Comparison of ENCODE assay signal across 22 mouse cellular contexts in genomic region chr3:14897770-14898169, GRCm38 (mm10). TPM values are rescaled to one million over a fixed set of nuclear protein-coding genes. Genes with fewer than 3 reads are reported as not detected.
A peak's percentile ranks its signal among the peaks of the same experiment; 100 is the strongest.
DNase-seq lines count a peak whose midpoint lies in the region; ATAC-seq and TF ChIP-seq lines count a peak whose summit lies in the region.
"Had no signal": no experiment of that assay in that cellular context is flagged by ENCODE, and none has a peak within 500 bp of the region (broad histone marks: within the 10 kb centered on the region; RNA-seq: fewer than 3 reads in every experiment).

No protein-coding gene starts in this region.

- H3K27me3 ChIP-seq in kidney, embryonic 14.5 days (ENCODE audit: control insufficient read depth, insufficient read depth, low read length), result no peaks in the 10 kb centered on the region
- H3K27me3 ChIP-seq in midbrain, embryonic 11.5 days (ENCODE audit: control insufficient read depth, insufficient read depth, low read length), result no peaks in the 10 kb centered on the region
- no peaks in the 10 kb centered on the region for H3K27me3 ChIP-seq in midbrain, embryonic 13.5 days
- no peaks in the 10 kb centered on the region for H3K27me3 ChIP-seq in kidney, postnatal 0 days (ENCODE audit: insufficient read depth, low read length)
- no peaks in the 10 kb centered on the region for H3K27me3 ChIP-seq in liver, embryonic 12.5 days (replicated peaks)
- no peaks in the 10 kb centered on the region for H3K27me3 ChIP-seq in neural tube, embryonic 15.5 days (replicated peaks)
- H3K27me3 ChIP-seq: embryonic facial prominence, embryonic 13.5 days; forebrain, embryonic 12.5 days; hindbrain, embryonic 15.5 days; limb, embryonic 12.5 days; liver, embryonic 15.5 days; megakaryocyte, embryonic 14.5 days; Patski had no signal

- no peaks in the 10 kb centered on the region for H3K36me3 ChIP-seq in kidney, embryonic 14.5 days (ENCODE audit: control insufficient read depth, insufficient read depth, low read length)
- no peaks in the 10 kb centered on the region for H3K36me3 ChIP-seq in midbrain, embryonic 11.5 days (ENCODE audit: control insufficient read depth, insufficient read depth, low read length)
- H3K36me3 ChIP-seq in midbrain, embryonic 13.5 days, result no peaks in the 10 kb centered on the region
- H3K36me3 ChIP-seq in kidney, postnatal 0 days (ENCODE audit: insufficient read depth, low read length), result no peaks in the 10 kb centered on the region
- peaks cover 94% of the 10 kb centered on the region for H3K36me3 ChIP-seq in liver, embryonic 12.5 days
- no peaks in the 10 kb centered on the region for H3K36me3 ChIP-seq in neural tube, embryonic 15.5 days
- H3K36me3 ChIP-seq: embryonic facial prominence, embryonic 13.5 days; forebrain, embryonic 12.5 days; hindbrain, embryonic 15.5 days; limb, embryonic 12.5 days had no signal

- no peak for ATAC-seq in kidney, embryonic 14.5 days (ENCODE audit: low FRiP score, low TSS enrichment)
- ATAC-seq in midbrain, embryonic 11.5 days (ENCODE audit: low FRiP score), result no peak
- ATAC-seq in midbrain, embryonic 13.5 days, result no peak
- ATAC-seq in kidney, postnatal 0 days (replicated peaks; ENCODE audit: low FRiP score, low read depth), result no peak
- ATAC-seq in liver, embryonic 12.5 days, result no peak
- ATAC-seq in neural tube, embryonic 15.5 days (ENCODE audit: low FRiP score), result no peak
- ATAC-seq: Patski had no signal

- WGBS in kidney, embryonic 14.5 days, result 80% methylated on average over 6 of the region's 6 CpGs
- 52% methylated on average over 6 of the region's 6 CpGs for WGBS in midbrain, embryonic 11.5 days
- WGBS in midbrain, embryonic 13.5 days, result 59% methylated on average over 6 of the region's 6 CpGs
- WGBS in kidney, postnatal 0 days, result 66% methylated on average over 6 of the region's 6 CpGs
- 84% methylated on average over 6 of the region's 6 CpGs for WGBS in liver, embryonic 12.5 days (ENCODE audit: insufficient replicate concordance)
- 87% methylated on average over 6 of the region's 6 CpGs for WGBS in neural tube, embryonic 15.5 days

- no peak overlapping the region for H3K27ac ChIP-seq in kidney, embryonic 14.5 days (ENCODE audit: low read depth, low read length)
- no peak overlapping the region for H3K27ac ChIP-seq in midbrain, embryonic 11.5 days (ENCODE audit: low read depth, low read length)
- H3K27ac ChIP-seq in midbrain, embryonic 13.5 days, result no peak overlapping the region; the same call in 1 of the 2 replicates
- H3K27ac ChIP-seq in kidney, postnatal 0 days, result peak overlapping the region; percentile 31; the same call in 1 of the 2 replicates
- 0 out of 2 replicates have a peak overlapping the region, but pooled peaks have one; percentile 22 for H3K27ac ChIP-seq in liver, embryonic 12.5 days
- no peak overlapping the region for H3K27ac ChIP-seq in neural tube, embryonic 15.5 days (replicated peaks)
- H3K27ac ChIP-seq: embryonic facial prominence, embryonic 13.5 days; forebrain, embryonic 12.5 days; heart, embryonic 10.5 days; hindbrain, embryonic 15.5 days; limb, embryonic 12.5 days had no signal

- H3K4me2 ChIP-seq in kidney, embryonic 14.5 days (replicated peaks; ENCODE audit: low read depth, low read length), result no peak overlapping the region
- no peak overlapping the region for H3K4me2 ChIP-seq in midbrain, embryonic 11.5 days
- no peak overlapping the region for H3K4me2 ChIP-seq in midbrain, embryonic 13.5 days (replicated peaks)
- H3K4me2 ChIP-seq in kidney, postnatal 0 days (ENCODE audit: low read length), result no peak overlapping the region
- no peak overlapping the region for H3K4me2 ChIP-seq in liver, embryonic 12.5 days
- no peak overlapping the region for H3K4me2 ChIP-seq in neural tube, embryonic 15.5 days
- H3K4me2 ChIP-seq: embryonic facial prominence, embryonic 13.5 days; forebrain, embryonic 12.5 days; hindbrain, embryonic 15.5 days; limb, embryonic 12.5 days; liver, embryonic 15.5 days had no signal

- peak; percentile 66 for DNase-seq in kidney, adult 18-20 months
- DNase-seq in midbrain, embryonic 11.5 days (ENCODE audit: low spot score, missing footprints), result peak; percentile 87
- no peak for DNase-seq in kidney, postnatal 0 days (ENCODE audit: low spot score)
- no peak for DNase-seq in cerebellum, postnatal 14 days
- DNase-seq: adrenal gland, adult 8-10 months; cerebellum, adult 18-20 months; cerebellum, postnatal 25 days; embryo, embryonic 11 days; thymus, adult 2 months had no signal

- no peak overlapping the region for H3K4me3 ChIP-seq in kidney, embryonic 14.5 days (ENCODE audit: low read length)
- no peak overlapping the region for H3K4me3 ChIP-seq in midbrain, embryonic 11.5 days (ENCODE audit: low read depth, low read length)
- no peak overlapping the region for H3K4me3 ChIP-seq in midbrain, embryonic 13.5 days (replicated peaks)
- no peak overlapping the region for H3K4me3 ChIP-seq in kidney, postnatal 0 days (replicated peaks; ENCODE audit: low read depth, low read length)
- no peak overlapping the region for H3K4me3 ChIP-seq in liver, embryonic 12.5 days
- no peak overlapping the region for H3K4me3 ChIP-seq in neural tube, embryonic 15.5 days (replicated peaks)
- H3K4me3 ChIP-seq: embryonic facial prominence, embryonic 13.5 days; erythroblast, embryonic 14.5 days; forebrain, embryonic 12.5 days; heart, embryonic 10.5 days; hindbrain, embryonic 15.5 days; limb, embryonic 12.5 days; liver, embryonic 15.5 days; megakaryocyte, embryonic 14.5 days had no signal

- no peak for TF ChIP-seq CTCF in kidney, postnatal 0 days (IDR thresholded peaks at IDR 0.05; ENCODE audit: low read depth)

- no peaks in the 10 kb centered on the region for H3K9me3 ChIP-seq in kidney, embryonic 14.5 days (ENCODE audit: control insufficient read depth, low read length)
- H3K9me3 ChIP-seq in midbrain, embryonic 11.5 days (ENCODE audit: control insufficient read depth, low read length), result no peaks in the 10 kb centered on the region
- H3K9me3 ChIP-seq in midbrain, embryonic 13.5 days, result no peaks in the 10 kb centered on the region
- no peaks in the 10 kb centered on the region for H3K9me3 ChIP-seq in kidney, postnatal 0 days (replicated peaks; ENCODE audit: low read length)
- no peaks in the 10 kb centered on the region for H3K9me3 ChIP-seq in liver, embryonic 12.5 days (replicated peaks)
- H3K9me3 ChIP-seq in neural tube, embryonic 15.5 days (replicated peaks), result no peaks in the 10 kb centered on the region
- H3K9me3 ChIP-seq: embryonic facial prominence, embryonic 13.5 days; forebrain, embryonic 12.5 days; heart, embryonic 10.5 days; hindbrain, embryonic 15.5 days; limb, embryonic 12.5 days; liver, embryonic 15.5 days; megakaryocyte, embryonic 14.5 days had no signal

- no peak overlapping the region for H3K9ac ChIP-seq in kidney, embryonic 14.5 days (ENCODE audit: low read depth, low read length)
- H3K9ac ChIP-seq in midbrain, embryonic 11.5 days (ENCODE audit: low read length), result no peak overlapping the region
- H3K9ac ChIP-seq in midbrain, embryonic 13.5 days (replicated peaks), result no peak overlapping the region
- H3K9ac ChIP-seq in kidney, postnatal 0 days (ENCODE audit: low read depth, low read length), result no peak overlapping the region
- no peak overlapping the region for H3K9ac ChIP-seq in liver, embryonic 12.5 days
- no peak overlapping the region for H3K9ac ChIP-seq in neural tube, embryonic 15.5 days (replicated peaks)
- H3K9ac ChIP-seq: embryonic facial prominence, embryonic 13.5 days; forebrain, embryonic 12.5 days; hindbrain, embryonic 15.5 days; limb, embryonic 12.5 days; liver, embryonic 15.5 days had no signal

- H3K4me1 ChIP-seq in kidney, embryonic 14.5 days (ENCODE audit: control insufficient read depth, insufficient read depth, low read length), result no peaks in the 10 kb centered on the region
- peaks cover 6% of the 10 kb centered on the region; the same call in 1 of the 2 replicates for H3K4me1 ChIP-seq in midbrain, embryonic 11.5 days (ENCODE audit: control insufficient read depth, insufficient read depth, low read length)
- 0 out of 2 replicates have a peak, but pooled peaks cover 3% of the 10 kb centered on the region for H3K4me1 ChIP-seq in midbrain, embryonic 13.5 days (replicated peaks)
- H3K4me1 ChIP-seq in kidney, postnatal 0 days (replicated peaks; ENCODE audit: insufficient read depth, low read length), result no peaks in the 10 kb centered on the region
- H3K4me1 ChIP-seq in liver, embryonic 12.5 days, result peaks cover 17% of the 10 kb centered on the region
- H3K4me1 ChIP-seq in neural tube, embryonic 15.5 days, result no peaks in the 10 kb centered on the region
- H3K4me1 ChIP-seq: embryonic facial prominence, embryonic 13.5 days; heart, embryonic 10.5 days; hindbrain, embryonic 15.5 days; limb, embryonic 12.5 days had no signal

RNA-seq across cellular contexts. Expression of gene Car2, which starts 11.7 kb away (rescaled TPM):
- polyA plus RNA-seq in kidney, embryonic 14.5 days (2014; fragmentation: Nextera tagmentation; extraction: Ambion mirVana), result 31.0 and 38.2 TPM in 2 replicates
- 108 and 118 TPM in 2 replicates for polyA plus RNA-seq in midbrain, embryonic 11.5 days (2014; fragmentation: Nextera tagmentation; extraction: Ambion mirVana)
- 20.3 and 22.0 TPM in 2 replicates for polyA plus RNA-seq in midbrain, embryonic 13.5 days (2015; fragmentation: Nextera tagmentation; extraction: Ambion mirVana)
- 206 and 224 TPM in 2 replicates for polyA plus RNA-seq in kidney, postnatal 0 days (2015; fragmentation: Nextera tagmentation; extraction: Ambion mirVana)
- 2,168 and 2,210 TPM in 2 replicates for polyA plus RNA-seq in liver, embryonic 12.5 days (2016; fragmentation: Nextera tagmentation; extraction: Ambion mirVana)
- 25.7 and 28.7 TPM in 2 replicates for polyA plus RNA-seq in neural tube, embryonic 15.5 days (2015; fragmentation: Nextera tagmentation; extraction: Ambion mirVana)

RNA-seq across cellular contexts. Expression of gene Car3, which starts 34.5 kb away (rescaled TPM):
- polyA plus RNA-seq in kidney, embryonic 14.5 days (2014; fragmentation: Nextera tagmentation; extraction: Ambion mirVana), result 26.7 and 26.8 TPM in 2 replicates
- 3.5 and 3.9 TPM in 2 replicates for polyA plus RNA-seq in midbrain, embryonic 11.5 days (2014; fragmentation: Nextera tagmentation; extraction: Ambion mirVana)
- polyA plus RNA-seq in midbrain, embryonic 13.5 days (2015; fragmentation: Nextera tagmentation; extraction: Ambion mirVana), result 1.5 TPM in 2 replicates
- polyA plus RNA-seq in kidney, postnatal 0 days (2015; fragmentation: Nextera tagmentation; extraction: Ambion mirVana), result 4.8 and 8.2 TPM in 2 replicates
- polyA plus RNA-seq in liver, embryonic 12.5 days (2016; fragmentation: Nextera tagmentation; extraction: Ambion mirVana), result 8.2 and 8.5 TPM in 2 replicates
- 9.7 and 19.0 TPM in 2 replicates for polyA plus RNA-seq in neural tube, embryonic 15.5 days (2015; fragmentation: Nextera tagmentation; extraction: Ambion mirVana)

Comparison
In these comparisons a context has a peak if more than half of its experiments do, and no peak if none do; other contexts are left out.
1. DNase-seq: peak in kidney, adult 18-20 months (single experiment) and midbrain, embryonic 11.5 days (single experiment); none in kidney, postnatal 0 days (single experiment) and cerebellum, postnatal 14 days (0 of 2).
2. H3K27ac ChIP-seq: peak in kidney, postnatal 0 days (single experiment) and liver, embryonic 12.5 days (single experiment); none in kidney, embryonic 14.5 days (single experiment), midbrain, embryonic 11.5 days (single experiment), midbrain, embryonic 13.5 days (single experiment) and neural tube, embryonic 15.5 days (single experiment).